Mouse (Mus musculus) neural tube, embryonic 11.5 days (tissue): Measurements from ENCODE around the gene Epha2. TPM values are rescaled to one million over a fixed set of nuclear protein-coding genes. Genes with fewer than 3 reads are reported as not detected.

Experiments used
- ATAC-seq: fragments of 200-750 bp; cut with Nextera tagmentation; 2 replicates; pipeline ENCODE4 v1.8.0; 2017; ENCODE audit warnings: moderate number of reproducible peaks, mild to moderate bottlenecking, moderate TSS enrichment, moderate library complexity; ENCODE audit not compliant: insufficient read depth, low FRiP score, low TSS enrichment
- DNase-seq: peaks from one replicate; pipeline ENCODE4 v3.0.0-alpha.2; 2015; ENCODE audit warnings: low spot score
- H3K27ac ChIP-seq: fragments of 300-500 bp; sonication (generic); 2 replicates; pipeline ENCODE4 v1.5.1; 2014; ENCODE audit warnings: low read depth, mild to moderate bottlenecking, low read length
- H3K27me3 ChIP-seq: fragments of 300-500 bp; sonication (generic); 2 replicates; pipeline ENCODE4 v1.6.1; 2014; ENCODE audit warnings: mild to moderate bottlenecking, low read length, mixed read lengths; ENCODE audit not compliant: control insufficient read depth, insufficient read depth
- H3K36me3 ChIP-seq: fragments of 300-500 bp; sonication (generic); 2 replicates; pipeline ENCODE4 v1.6.1; 2014; ENCODE audit warnings: mild to moderate bottlenecking, low read length, moderate library complexity, mixed read lengths; ENCODE audit not compliant: control insufficient read depth, insufficient read depth
- H3K4me1 ChIP-seq: fragments of 300-500 bp; sonication (generic); 2 replicates; pipeline ENCODE4 v1.6.1; 2014; ENCODE audit warnings: low read length, mixed read lengths; ENCODE audit not compliant: control insufficient read depth, insufficient read depth
- H3K4me2 ChIP-seq: fragments of 300-500 bp; sonication (generic); 2 replicates; pipeline ENCODE4 v1.6.1; 2014; ENCODE audit warnings: low read depth, mild to moderate bottlenecking, moderate library complexity
- H3K4me3 ChIP-seq: fragments of 300-500 bp; sonication (generic); 2 replicates; pipeline ENCODE4 v1.5.1; 2014; ENCODE audit warnings: low read depth, low read length
- H3K9ac ChIP-seq: fragments of 300-500 bp; sonication (generic); 2 replicates; pipeline ENCODE4 v1.6.1; 2014; ENCODE audit warnings: mild to moderate bottlenecking, low read length
- H3K9me3 ChIP-seq: fragments of 300-500 bp; sonication (generic); 2 replicates; pipeline ENCODE4 v1.6.1; 2016; ENCODE audit warnings: low read length; ENCODE audit not compliant: control insufficient read depth
- WGBS: fragments of 180-500 bp; shearing (Covaris S2); extraction: QIAGEN DNeasy Blood & Tissue Kit; methylation state at CpG from one replicate; pipeline ENCODE4 v1.1.7; 2014; 5-methylcytosine and 5-hydroxymethylcytosine counted together
- polyA plus RNA-seq: library from polyadenylated mRNA; unstranded; fragments of >200 nt; fragmentation: Nextera tagmentation; extraction: Ambion mirVana; gene quantifications from 2 replicates; pipeline ENCODE4 v1.2.1, GENCODE M21; 2014

Gene Epha2
- polyA plus RNA-seq, 1 experiment from 2014 or later: 2.5 TPM

GRCm38 (mm10) chr4:141274485-141275341 lies 26.3 kb upstream of the Epha2 start:
- no peak overlapping the region for H3K27ac ChIP-seq
- no peaks in the 10 kb centered on the region for H3K27me3 ChIP-seq
- DNase-seq: no peak
- no peak overlapping the region for H3K4me3 ChIP-seq
- 0 out of 2 replicates have a peak, but pooled peaks cover 2% of the 10 kb centered on the region for H3K4me1 ChIP-seq
- H3K36me3 ChIP-seq: no peaks in the 10 kb centered on the region
- WGBS: 44% methylated on average over 23 of the region's 23 CpGs
- no peak overlapping the region for H3K4me2 ChIP-seq
- no peak for ATAC-seq
- no peak overlapping the region for H3K9ac ChIP-seq
- H3K9me3 ChIP-seq: no peaks in the 10 kb centered on the region

DNA sequence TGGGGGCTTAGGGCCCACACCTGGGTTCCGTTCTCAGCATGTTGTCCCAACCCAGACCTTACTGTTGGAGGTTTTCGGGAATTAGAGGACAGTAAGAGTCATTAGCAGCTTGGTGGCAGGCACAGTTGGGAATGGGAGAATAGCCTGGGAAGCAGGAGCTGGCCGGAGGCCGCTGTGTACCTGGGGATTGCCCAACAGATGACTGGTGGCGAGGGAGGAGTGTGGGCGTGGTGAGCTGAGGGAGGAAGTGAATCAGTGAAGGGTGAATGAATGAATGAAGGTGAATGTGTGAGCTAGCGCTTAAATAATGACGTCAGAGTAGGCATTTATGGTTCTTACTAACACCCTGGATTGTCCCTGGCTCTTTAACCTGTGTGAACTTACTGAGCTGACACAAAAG lies 23.9 kb upstream of the Epha2 start:
- Histone ChIP-seq H3K4me3 (no peak overlapping the region), H3K27ac (no peak overlapping the region), H3K9me3 (no peaks in the 10 kb centered on the region), H3K9ac (no peak overlapping the region), H3K36me3 (no peaks in the 10 kb centered on the region), H3K4me2 (no peak overlapping the region), H3K27me3 (no peaks in the 10 kb centered on the region), H3K4me1 (0 out of 2 replicates have a peak, but pooled peaks cover 2% of the 10 kb centered on the region)
- ATAC-seq (no peak), DNase-seq (no peak)
- 73% methylated on average over 8 of the region's 8 CpGs for WGBS

GRCm38 (mm10) chr4:141278154-141278553 lies 22.9 kb upstream of the Epha2 start:
- Histone ChIP-seq H3K9ac (no peak overlapping the region), H3K4me3 (no peak overlapping the region), H3K27me3 (no peaks in the 10 kb centered on the region), H3K9me3 (no peaks in the 10 kb centered on the region), H3K36me3 (no peaks in the 10 kb centered on the region), H3K27ac (no peak overlapping the region), H3K4me1 (0 out of 2 replicates have a peak, but pooled peaks cover 2% of the 10 kb centered on the region), H3K4me2 (no peak overlapping the region)
- WGBS: 59% methylated on average over 7 of the region's 7 CpGs
- DNase-seq (no peak), ATAC-seq (no peak)

- WGBS: 70% methylated on average over 15 of the region's 15 CpGs
- Histone ChIP-seq H3K27me3 (no peaks in the 10 kb centered on the region), H3K36me3 (no peaks in the 10 kb centered on the region), H3K9me3 (no peaks in the 10 kb centered on the region), H3K4me2 (no peak overlapping the region), H3K4me3 (no peak overlapping the region), H3K27ac (no peak overlapping the region), H3K9ac (no peak overlapping the region), H3K4me1 (no peaks in the 10 kb centered on the region; the same call in 1 of the 2 replicates)
- ATAC-seq (no peak), DNase-seq (no peak)
Measured at GRCm38 (mm10) chr4:141279327-141279726, 21.7 kb upstream of the Epha2 start.

DNA sequence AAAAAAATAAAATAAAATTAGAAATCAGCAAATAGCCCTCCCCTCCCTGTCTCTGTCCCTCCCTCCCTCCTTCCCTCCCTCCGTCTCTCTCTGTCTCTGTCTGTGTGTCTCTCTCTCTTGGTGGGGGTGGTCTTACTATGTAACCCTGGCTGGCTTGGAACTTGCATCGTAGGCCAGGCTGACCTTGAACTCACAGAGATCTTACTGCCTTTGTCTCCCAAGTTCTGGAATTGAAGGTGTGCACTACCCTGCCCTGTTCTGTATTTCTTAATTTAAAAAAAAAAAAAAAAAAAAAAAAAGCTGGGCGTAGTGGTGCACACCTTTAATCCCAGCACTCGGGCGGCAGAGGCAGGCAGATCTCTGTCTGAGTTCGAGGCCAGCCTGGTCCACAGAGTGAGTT lies 21.3 kb upstream of the Epha2 start:
- no peak for ATAC-seq
- no peak overlapping the region for H3K27ac ChIP-seq
- WGBS: 92% methylated on average over 6 of the region's 6 CpGs

DNA sequence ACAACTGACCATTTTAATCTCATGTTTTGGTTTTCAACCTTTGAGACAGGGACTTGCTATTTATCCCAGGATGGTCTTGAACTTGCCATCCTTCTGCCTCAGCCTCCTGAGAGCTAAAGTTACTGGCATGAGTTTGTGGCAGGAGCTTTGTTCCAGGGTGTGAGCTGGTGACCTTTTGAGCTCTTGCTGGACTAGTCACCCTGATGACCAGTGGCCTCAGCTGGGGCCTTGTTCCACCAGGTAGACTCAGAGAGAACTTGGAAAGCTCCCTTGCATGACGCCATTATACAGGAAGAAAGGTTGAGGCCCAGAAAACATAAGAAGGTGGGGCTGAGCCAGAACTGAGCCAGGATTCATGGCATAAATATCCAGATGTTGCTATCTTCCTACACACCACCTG lies 20.6 kb upstream of the Epha2 start:
- no peak for ATAC-seq
- H3K36me3 ChIP-seq: no peaks in the 10 kb centered on the region
- no peak overlapping the region for H3K9ac ChIP-seq
- no peak for DNase-seq
- no peaks in the 10 kb centered on the region for H3K9me3 ChIP-seq
- no peak overlapping the region for H3K4me2 ChIP-seq
- no peak overlapping the region for H3K27ac ChIP-seq
- WGBS: 95% methylated on average over 1 of the region's 1 CpGs
- no peaks in the 10 kb centered on the region for H3K27me3 ChIP-seq
- H3K4me1 ChIP-seq: no peaks in the 10 kb centered on the region; the same call in 1 of the 2 replicates
- no peak overlapping the region for H3K4me3 ChIP-seq

More for the DNA sequence above, 21.3 kb upstream of the Epha2 start:
- H3K27me3 ChIP-seq: no peaks in the 10 kb centered on the region
- no peaks in the 10 kb centered on the region; the same call in 1 of the 2 replicates for H3K4me1 ChIP-seq
- H3K9me3 ChIP-seq: no peaks in the 10 kb centered on the region
- no peaks in the 10 kb centered on the region for H3K36me3 ChIP-seq
- H3K9ac ChIP-seq: no peak overlapping the region
- no peak overlapping the region for H3K4me3 ChIP-seq
- no peak overlapping the region for H3K4me2 ChIP-seq
- no peak for DNase-seq

DNA sequence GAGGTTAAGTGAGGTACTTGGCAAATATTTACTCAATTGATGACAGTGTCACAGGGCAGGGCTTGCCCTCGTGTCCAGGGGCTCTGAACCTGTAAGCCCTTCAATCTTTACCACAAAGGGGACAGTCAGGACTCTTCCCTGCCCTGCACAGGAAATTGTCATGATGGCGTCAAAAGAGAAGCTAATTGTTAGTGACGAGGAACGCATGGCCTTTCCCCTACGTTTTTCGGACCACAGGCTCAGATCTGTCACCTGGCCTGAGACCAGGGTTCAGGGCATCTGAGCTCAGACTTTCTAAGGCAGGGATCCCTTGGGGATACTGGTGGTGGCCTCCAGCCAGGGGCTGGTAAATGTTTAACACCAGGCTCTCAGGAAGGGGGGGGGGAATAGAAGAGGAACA lies 19.9 kb upstream of the Epha2 start:
- no peak overlapping the region for H3K4me3 ChIP-seq
- no peaks in the 10 kb centered on the region; the same call in 1 of the 2 replicates for H3K4me1 ChIP-seq
- H3K4me2 ChIP-seq: no peak overlapping the region
- no peaks in the 10 kb centered on the region for H3K27me3 ChIP-seq
- no peak for ATAC-seq
- H3K9ac ChIP-seq: no peak overlapping the region
- no peaks in the 10 kb centered on the region for H3K9me3 ChIP-seq
- WGBS: 30% methylated on average over 6 of the region's 6 CpGs
- H3K27ac ChIP-seq: no peak overlapping the region
- DNase-seq: no peak
- no peaks in the 10 kb centered on the region for H3K36me3 ChIP-seq

DNA sequence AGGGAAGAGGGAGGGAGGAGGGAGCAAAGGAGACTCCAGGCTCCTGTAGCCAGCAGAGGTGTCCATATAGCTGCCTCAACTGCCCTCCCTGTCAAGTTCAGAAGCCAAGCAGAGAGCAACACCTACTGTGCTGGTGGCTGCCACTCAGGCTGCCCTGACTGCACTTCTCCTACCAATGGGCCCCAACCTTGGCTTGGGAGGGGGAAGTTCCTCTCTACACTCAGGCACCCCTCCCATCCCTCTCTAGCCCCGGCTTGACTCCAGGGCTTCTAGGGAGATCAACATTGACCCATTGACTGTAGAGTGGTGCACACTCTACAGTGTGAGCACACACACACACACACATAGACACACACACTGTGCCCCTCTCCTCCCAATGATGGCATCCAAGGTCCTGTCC lies 19.5 kb upstream of the Epha2 start:
- Histone ChIP-seq H3K9ac (no peak overlapping the region), H3K4me2 (no peak overlapping the region), H3K4me3 (no peak overlapping the region), H3K36me3 (no peaks in the 10 kb centered on the region), H3K27me3 (peaks cover 2% of the 10 kb centered on the region; the same call in 1 of the 2 replicates), H3K4me1 (peaks cover under 1% of the 10 kb centered on the region; the same call in 1 of the 2 replicates), H3K9me3 (no peaks in the 10 kb centered on the region), H3K27ac (no peak overlapping the region)
- DNase-seq (no peak), ATAC-seq (no peak)
- 79% methylated on average over 1 of the region's 1 CpGs for WGBS

- no peak for DNase-seq
- Histone ChIP-seq H3K4me3 (no peak overlapping the region), H3K9me3 (no peaks in the 10 kb centered on the region), H3K36me3 (no peaks in the 10 kb centered on the region), H3K27me3 (peaks cover 7% of the 10 kb centered on the region), H3K4me2 (no peak overlapping the region), H3K4me1 (peaks cover 6% of the 10 kb centered on the region; the same call in 1 of the 2 replicates), H3K27ac (no peak overlapping the region), H3K9ac (no peak overlapping the region)
- 65% methylated on average over 3 of the region's 3 CpGs for WGBS
- ATAC-seq: no peak
Measured at GRCm38 (mm10) chr4:141282087-141282486, 19.0 kb upstream of the Epha2 start.
